Mouse (Mus musculus) stomach, postnatal 0 days (tissue): ENCODE measurements around the gene Cars2.

ENCODE experiments used
- CTCF ChIP-seq: IDR thresholded peaks from 2 replicates; pipeline ENCODE4 v1.5.1; 2016; ENCODE audit warnings: antibody characterized with exemption, low read depth, mild to moderate bottlenecking, moderate library complexity
- EP300 ChIP-seq: optimal IDR thresholded peaks from 2 replicates; pipeline ENCODE3; 2016; ENCODE audit warnings: antibody characterized with exemption

GRCm38 (mm10) chr8:11487229-11487628, 63.4 kb downstream of the Cars2 start:
- TF ChIP-seq EP300 = no peak
- TF ChIP-seq CTCF = no peak
